Mouse (Mus musculus): ENCODE results near the gene Olfr1500.
"Not testable (repeated sequence)": the region's sequence is repeated elsewhere in the genome, so short reads cannot be mapped to it uniquely, and the experiment has no call there.

Gene Olfr1500

DNA sequence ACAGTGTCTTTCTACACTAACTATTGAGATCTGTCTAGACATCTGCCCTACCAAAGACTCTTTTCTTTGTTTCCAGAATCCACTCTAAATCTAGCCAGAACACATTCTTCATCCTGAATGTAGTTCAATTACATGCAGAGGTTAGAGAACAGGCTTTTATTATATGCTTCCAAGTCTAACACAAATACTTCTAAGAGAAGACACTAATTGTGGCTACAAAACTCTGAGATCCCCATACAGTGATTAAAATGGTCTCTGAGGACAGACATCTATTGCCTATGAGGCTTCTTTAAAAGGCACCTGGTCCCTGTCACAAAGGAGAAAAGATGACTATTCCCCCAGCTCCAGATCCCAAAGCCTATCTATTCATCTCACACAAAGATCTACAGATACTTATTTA, at the start of gene Olfr1500:
Gene Olfr1500, minus strand, starts transcription at position 101 of the 400 bp plus-strand sequence.
- no peak for DNase-seq

- DNase-seq: no peak
These were observed 31.2 kb upstream of the Olfr1500 start, which contains the start of gene Olfr1502 for GRCm38 (mm10) chr19:13861495-13861894. Olfr1502 (plus strand) TSS chr19:13861795.

GRCm38 (mm10) chr19:13850592-13850991, 20.3 kb upstream of the Olfr1500 start, which contains the start of gene Olfr1501:
Olfr1501 (minus strand) TSS chr19:13850692.
- DNase-seq: not testable (repeated sequence)

DNA sequence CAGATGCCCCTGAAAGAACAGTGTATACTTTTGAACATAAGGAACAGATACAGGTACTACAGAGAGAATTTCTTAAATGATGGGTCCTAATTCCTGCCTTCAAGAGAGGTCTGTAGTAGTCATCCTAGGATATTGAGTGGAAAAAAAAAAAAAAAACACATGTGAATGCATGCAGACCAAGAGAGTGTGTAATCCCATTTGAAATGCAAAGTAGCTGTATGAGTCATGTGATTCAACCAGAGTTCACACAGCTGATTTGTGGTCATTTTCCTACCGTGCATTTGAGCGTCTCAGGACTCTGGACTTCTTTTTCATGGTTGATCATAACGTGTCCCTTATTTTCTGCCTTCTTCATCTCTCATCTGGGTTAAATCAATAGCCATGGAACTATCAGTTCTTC, 1.8 kb downstream of the Olfr1500 start:
- DNase-seq: no peak

GRCm38 (mm10) chr19:13820847-13821246, 9.4 kb downstream of the Olfr1500 start:
- no peak for DNase-seq

DNA sequence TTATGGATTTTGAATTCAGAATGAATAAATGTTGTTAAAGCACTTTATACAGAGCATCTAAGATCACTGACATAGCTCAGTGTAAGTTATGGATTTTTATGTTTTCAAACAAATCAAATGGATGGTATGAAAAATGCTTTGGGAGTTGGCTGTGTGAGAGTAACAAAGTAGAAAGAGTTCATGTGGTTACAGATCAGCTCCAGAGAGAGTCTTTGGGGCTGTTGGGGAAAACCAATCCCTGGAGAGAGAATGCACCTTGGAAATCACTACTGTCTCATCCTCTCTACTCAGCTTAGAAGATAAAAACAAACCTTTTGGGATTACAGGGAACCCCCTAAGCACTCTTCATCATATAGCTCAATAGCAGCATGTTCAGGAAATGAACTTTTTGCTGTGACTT, 10.9 kb downstream of the Olfr1500 start, which contains the start of gene Olfr1499:
Gene Olfr1499, minus strand, starts transcription at position 101 of the 400 bp plus-strand sequence.
- no peak for DNase-seq

DNA sequence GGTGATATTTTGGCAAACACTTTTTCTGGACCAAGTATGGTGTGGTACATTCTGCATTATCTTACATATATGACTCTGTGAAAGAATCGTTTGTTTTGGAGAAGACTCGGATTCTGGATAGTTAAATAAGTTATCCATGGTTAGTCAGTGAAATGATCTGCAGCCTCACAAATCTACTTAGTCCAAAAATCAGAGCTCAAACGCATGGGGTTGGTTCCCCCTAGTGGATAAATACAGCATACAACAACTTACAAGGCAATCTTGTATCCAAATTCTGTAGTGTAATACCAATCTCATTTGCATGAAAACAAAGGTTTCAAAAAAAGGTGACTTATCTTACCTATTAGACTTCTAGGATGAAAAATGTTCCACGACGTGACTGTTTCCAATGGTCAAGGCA, 11.5 kb downstream of the Olfr1500 start:
- DNase-seq: no peak

GRCm38 (mm10) chr19:13812823-13813222, 17.5 kb downstream of the Olfr1500 start:
- DNase-seq: no peak

DNA sequence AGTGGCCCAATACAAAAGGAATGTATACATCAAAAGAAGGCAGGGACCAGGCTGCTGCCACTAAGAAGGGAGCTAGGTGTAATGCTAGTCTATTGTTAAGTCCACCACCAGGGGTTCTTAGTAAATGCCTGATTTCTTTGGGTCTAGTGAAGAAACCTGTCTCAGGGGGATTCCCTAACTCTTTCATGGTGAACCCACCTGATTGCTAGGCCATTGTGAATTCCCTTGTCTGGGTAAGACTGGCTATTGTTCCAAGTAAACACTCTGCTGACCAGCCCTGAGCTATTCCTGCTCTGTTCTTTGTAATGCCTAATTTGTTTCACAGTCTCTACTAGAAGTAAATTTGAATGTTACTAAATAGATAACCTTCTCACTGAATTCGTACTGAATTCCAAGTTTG, 24.8 kb downstream of the Olfr1500 start:
- not testable (repeated sequence) for DNase-seq

GRCm38 (mm10) chr19:13798102-13798501, 32.2 kb downstream of the Olfr1500 start, which contains the start of gene Olfr1497:
Olfr1497 (minus strand) TSS chr19:13798202.
- DNase-seq: no peak

GRCm38 (mm10) chr19:13777578-13777977, 52.7 kb downstream of the Olfr1500 start, which contains the start of gene Olfr1496:
Olfr1496 (plus strand) TSS chr19:13777878.
- no peak for DNase-seq
